Comparison of ENCODE assay signal across 23 mouse cellular contexts in the genomic region with DNA sequence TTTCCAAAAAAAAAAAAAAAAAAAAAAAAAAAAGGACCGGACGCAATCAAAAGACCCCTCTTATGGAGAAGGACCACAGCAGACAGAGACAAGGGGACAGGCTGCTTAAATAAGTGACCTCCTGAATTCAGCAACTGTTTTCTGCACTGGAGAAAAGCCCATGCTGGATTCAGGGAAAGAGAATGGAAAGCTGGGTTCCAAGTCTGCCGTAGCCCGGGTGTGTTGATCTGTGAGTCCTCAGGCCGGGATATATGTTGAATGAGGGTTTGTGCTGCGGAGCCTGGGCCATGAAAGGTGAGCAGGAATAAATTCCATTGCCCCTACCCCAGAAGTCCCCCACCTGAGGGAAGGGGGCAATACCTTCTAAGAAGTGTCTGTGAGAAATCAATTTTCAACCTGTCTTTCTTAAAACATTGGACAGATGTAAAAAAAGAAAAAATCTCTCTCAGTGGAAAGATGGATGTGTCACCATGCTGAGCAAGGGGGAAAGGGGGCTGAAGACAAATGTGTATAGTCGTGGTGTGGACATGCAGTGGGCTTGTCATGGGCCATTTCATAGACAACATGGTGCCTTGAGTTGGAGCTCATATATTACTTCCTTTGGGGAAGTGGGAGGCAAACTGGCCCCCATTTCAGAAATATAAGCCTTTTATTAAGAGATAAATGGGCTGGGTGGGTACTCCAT. TPM values are rescaled to one million over a fixed set of nuclear protein-coding genes. Genes with fewer than 3 reads are reported as not detected.
DNase-seq lines count a peak whose midpoint lies in the region; ATAC-seq lines count a peak whose summit lies in the region.
"Had no signal": no experiment of that assay in that cellular context is flagged by ENCODE, and none has a peak within 500 bp of the region (broad histone marks: within the 10 kb centered on the region; RNA-seq: fewer than 3 reads in every experiment).

No protein-coding gene starts in this region.

- peak overlapping the region; percentile 62 to 73 for H3K27ac ChIP-seq in heart, embryonic 14.5 days (replicated peaks in 1 of 2; ENCODE audit: control insufficient read depth in 1 of 2, insufficient read depth in 1 of 2, low read depth in 2 of 2, low read length in 2 of 2)
- peak overlapping the region; percentile 77 for H3K27ac ChIP-seq in midbrain, embryonic 11.5 days (ENCODE audit: low read depth, low read length)
- H3K27ac ChIP-seq in midbrain, embryonic 13.5 days = no peak overlapping the region
- H3K27ac ChIP-seq: hindbrain, embryonic 15.5 days; neural tube, embryonic 13.5 days had no signal

- peak overlapping the region; percentile 1 to 18; a peak in 2 of 4 replicates for H3K4me3 ChIP-seq in heart, embryonic 14.5 days (ENCODE audit: control insufficient read depth in 1 of 2, insufficient read depth in 1 of 2, low read depth in 1 of 2, low read length in 2 of 2)
- peak overlapping the region; percentile 3; the same call in 1 of the 2 replicates for H3K4me3 ChIP-seq in midbrain, embryonic 11.5 days (ENCODE audit: low read depth, low read length)
- H3K4me3 ChIP-seq in midbrain, embryonic 13.5 days (replicated peaks) = no peak overlapping the region
- H3K4me3 ChIP-seq: embryonic facial prominence, embryonic 13.5 days; hindbrain, embryonic 15.5 days; myocyte; neural tube, embryonic 13.5 days had no signal

- peak overlapping the region; percentile 36 for H3K4me2 ChIP-seq in heart, embryonic 14.5 days (ENCODE audit: low read length)
- H3K4me2 ChIP-seq in midbrain, embryonic 11.5 days = peak overlapping the region; percentile 23
- H3K4me2 ChIP-seq in midbrain, embryonic 13.5 days (replicated peaks) = no peak overlapping the region
- H3K4me2 ChIP-seq: embryonic facial prominence, embryonic 13.5 days; hindbrain, embryonic 15.5 days; liver, embryonic 11.5 days; neural tube, embryonic 13.5 days had no signal

- DNase-seq in heart, adult 11 months = peak; percentile 80
- DNase-seq in heart, postnatal 25 days (ENCODE audit: low spot score) = no peak
- no peak for DNase-seq in heart, postnatal 36 days
- DNase-seq in midbrain, embryonic 11.5 days (ENCODE audit: low spot score, missing footprints) = peak; percentile 91
- no peak for DNase-seq in layer of hippocampus, adult 8-10 months (ENCODE audit: low spot score in 2 of 2)
- DNase-seq: cerebellum, adult 11 months; cerebellum, adult 9-11 months; left cerebral cortex, postnatal 4 days; lung, adult 18-20 months had no signal

- intact Hi-C loops in heart, postnatal 25 days (cut with DNase I) = no loop called here
- intact Hi-C loops in heart, postnatal 36 days (cut with DNase I) = no loop called here

- no peak for ATAC-seq in heart, embryonic 14.5 days (ENCODE audit: insufficient number of reproducible peaks, insufficient read depth, low FRiP score, low read depth)
- no peak; the same call in 1 of the 2 replicates for ATAC-seq in midbrain, embryonic 11.5 days (ENCODE audit: low FRiP score)
- no peak for ATAC-seq in midbrain, embryonic 13.5 days
- ATAC-seq: forebrain, embryonic 16.5 days had no signal

- H3K9me3 ChIP-seq in heart, embryonic 14.5 days (ENCODE audit: control insufficient read depth, low read length) = no peaks in the 10 kb centered on the region
- H3K9me3 ChIP-seq in midbrain, embryonic 11.5 days (ENCODE audit: control insufficient read depth, low read length) = no peaks in the 10 kb centered on the region
- H3K9me3 ChIP-seq in midbrain, embryonic 13.5 days = no peaks in the 10 kb centered on the region
- H3K9me3 ChIP-seq: embryonic facial prominence, embryonic 13.5 days; hindbrain, embryonic 15.5 days; neural tube, embryonic 13.5 days had no signal

- peak overlapping the region; percentile 5; the same call in 1 of the 2 replicates for H3K9ac ChIP-seq in heart, embryonic 14.5 days (ENCODE audit: low read length)
- no peak overlapping the region; the same call in 1 of the 2 replicates for H3K9ac ChIP-seq in midbrain, embryonic 11.5 days (ENCODE audit: low read length)
- no peak overlapping the region for H3K9ac ChIP-seq in midbrain, embryonic 13.5 days (replicated peaks)
- H3K9ac ChIP-seq: embryonic facial prominence, embryonic 13.5 days; hindbrain, embryonic 15.5 days; neural tube, embryonic 13.5 days had no signal

- 27% methylated on average over 7 of the region's 7 CpGs for WGBS in heart, embryonic 14.5 days
- 4% methylated on average over 7 of the region's 7 CpGs for WGBS in midbrain, embryonic 11.5 days
- WGBS in midbrain, embryonic 13.5 days = 9% methylated on average over 7 of the region's 7 CpGs

- H3K36me3 ChIP-seq in heart, embryonic 14.5 days (ENCODE audit: control insufficient read depth, insufficient read depth, low read length) = no peaks in the 10 kb centered on the region
- no peaks in the 10 kb centered on the region for H3K36me3 ChIP-seq in midbrain, embryonic 11.5 days (ENCODE audit: control insufficient read depth, insufficient read depth, low read length)
- no peaks in the 10 kb centered on the region for H3K36me3 ChIP-seq in midbrain, embryonic 13.5 days
- H3K36me3 ChIP-seq: embryonic facial prominence, embryonic 13.5 days; hindbrain, embryonic 15.5 days; neural tube, embryonic 13.5 days had no signal

- H3K4me1 ChIP-seq in heart, embryonic 14.5 days (ENCODE audit: control insufficient read depth in 2 of 2, insufficient read depth in 2 of 2, low read length in 2 of 2) = peaks cover 11 to 16% of the 10 kb centered on the region in 2 experiments
- H3K4me1 ChIP-seq in midbrain, embryonic 11.5 days (ENCODE audit: control insufficient read depth, insufficient read depth, low read length) = peaks cover 29% of the 10 kb centered on the region
- peaks cover 21% of the 10 kb centered on the region for H3K4me1 ChIP-seq in midbrain, embryonic 13.5 days (replicated peaks)

- H3K27me3 ChIP-seq in heart, embryonic 14.5 days (ENCODE audit: control insufficient read depth, insufficient read depth, low read length) = no peaks in the 10 kb centered on the region
- no peaks in the 10 kb centered on the region for H3K27me3 ChIP-seq in midbrain, embryonic 11.5 days (ENCODE audit: control insufficient read depth, insufficient read depth, low read length)
- 0 out of 2 replicates have a peak, but pooled peaks cover 3% of the 10 kb centered on the region for H3K27me3 ChIP-seq in midbrain, embryonic 13.5 days
- H3K27me3 ChIP-seq: embryonic facial prominence, embryonic 13.5 days; hindbrain, embryonic 15.5 days; neural tube, embryonic 13.5 days had no signal

RNA-seq across cellular contexts. Expression of gene Lrtm1, which starts 0.5 kb away (rescaled TPM):
- 100 to 1,000 TPM; 171 to 183 TPM for total RNA-seq in heart, postnatal 25 days (2021)
- 2.1 TPM in 2 replicates for polyA plus RNA-seq in heart, embryonic 14.5 days (2014; fragmentation: Nextera tagmentation; extraction: Ambion mirVana)
- total RNA-seq in heart, postnatal 36 days (2021) = 100 to 1,000 TPM; 165 to 198 TPM
- polyA plus RNA-seq in midbrain, embryonic 11.5 days (2014; fragmentation: Nextera tagmentation; extraction: Ambion mirVana) = 5.8 and 6.2 TPM in 2 replicates
- polyA plus RNA-seq in midbrain, embryonic 13.5 days (2015; fragmentation: Nextera tagmentation; extraction: Ambion mirVana) = 0.19 and 0.41 TPM in 2 replicates
- total RNA-seq in layer of hippocampus, adult 8-10 months (2022) = not detected
- total RNA-seq: layer of hippocampus, postnatal 14 days; left cerebral cortex, postnatal 4 days; MEL had no signal
- polyA plus RNA-seq: C2C12; cortical plate, adult 2 months; intestine, embryonic 14.5 days; liver, embryonic 11.5 days; spleen, adult 2 months had no signal

Comparison
In these comparisons a context has a peak if more than half of its experiments do, and no peak if none do; other contexts are left out.
1. DNase-seq: peak in heart, adult 11 months (single experiment) and midbrain, embryonic 11.5 days (single experiment); none in heart, postnatal 25 days (single experiment), heart, postnatal 36 days (0 of 2) and layer of hippocampus, adult 8-10 months (0 of 2).
2. RNA of gene Lrtm1, which starts 0.5 kb away (total RNA-seq): 165 to 198 TPM in heart, postnatal 36 days and 171 to 183 TPM in heart, postnatal 25 days; not detected in layer of hippocampus, adult 8-10 months; every median in the first group is over 100 times any median in the second.